Mouse (Mus musculus): ENCODE measurements around the gene Ybx1.

Gene Ybx1

DNA sequence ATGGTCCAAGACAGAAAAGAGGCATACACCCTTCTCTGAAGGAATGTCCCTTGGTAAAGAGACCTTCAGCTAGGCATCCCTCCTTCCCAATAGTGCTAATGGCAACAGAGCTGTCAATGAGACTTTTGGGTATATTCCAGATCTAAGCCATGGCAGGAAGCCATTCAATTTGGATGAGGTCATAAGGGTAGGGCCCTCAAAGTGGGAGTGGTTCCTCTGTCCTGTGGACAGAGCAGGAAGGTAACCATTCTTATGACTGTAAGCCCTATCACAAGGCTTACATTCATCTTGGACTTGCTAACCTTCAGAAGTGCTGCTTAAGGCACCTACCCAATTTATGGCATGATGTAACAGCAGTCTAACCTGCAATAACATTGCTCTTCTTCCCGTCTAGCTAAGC, 19.8 kb downstream of the Ybx1 start:
- no peak for DNase-seq (ENCODE audit: low read depth, low spot score)

DNA sequence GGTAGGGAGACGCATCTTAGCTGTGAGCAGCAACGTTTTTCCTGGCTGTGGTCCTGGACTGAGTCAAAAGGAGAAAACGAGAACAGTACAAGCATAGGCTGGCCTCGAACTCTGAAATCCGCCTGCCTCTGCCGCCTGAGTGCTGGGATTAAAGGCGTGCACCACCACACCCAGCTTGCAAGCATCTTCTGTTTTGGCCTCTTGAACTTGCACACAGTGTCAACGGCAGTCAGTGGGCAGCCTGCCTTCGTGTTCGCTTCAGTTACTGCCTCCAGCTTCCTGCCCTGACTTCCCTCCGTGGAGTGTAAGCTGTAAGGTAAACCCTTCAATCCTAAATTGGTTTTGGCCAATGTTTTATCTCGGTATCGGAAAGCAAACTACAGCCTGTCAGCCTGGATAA, 27.8 kb downstream of the Ybx1 start:
- DNase-seq (ENCODE audit: low read depth, low spot score) = no peak

DNA sequence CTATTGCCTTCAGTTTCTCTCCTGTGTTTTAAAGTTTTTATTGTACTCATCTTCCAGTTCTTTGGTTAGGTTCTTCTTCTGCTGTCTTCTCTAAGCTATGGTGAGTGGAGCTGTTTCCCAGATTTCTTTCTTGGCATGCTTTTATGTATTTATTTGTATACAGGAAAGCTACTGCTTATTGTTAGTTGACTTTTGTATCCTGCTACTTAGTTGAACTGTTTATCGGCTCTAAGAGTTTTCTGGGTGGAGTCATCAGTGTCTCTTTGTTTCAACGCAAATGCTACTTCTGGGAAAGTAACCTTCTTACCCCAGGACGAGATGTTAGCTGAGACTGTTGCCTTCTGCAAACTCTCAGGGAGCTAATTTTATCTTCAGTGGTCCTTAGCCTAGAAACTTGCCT, 30.9 kb downstream of the Ybx1 start:
- no peak for DNase-seq (ENCODE audit: low read depth, low spot score)

DNA sequence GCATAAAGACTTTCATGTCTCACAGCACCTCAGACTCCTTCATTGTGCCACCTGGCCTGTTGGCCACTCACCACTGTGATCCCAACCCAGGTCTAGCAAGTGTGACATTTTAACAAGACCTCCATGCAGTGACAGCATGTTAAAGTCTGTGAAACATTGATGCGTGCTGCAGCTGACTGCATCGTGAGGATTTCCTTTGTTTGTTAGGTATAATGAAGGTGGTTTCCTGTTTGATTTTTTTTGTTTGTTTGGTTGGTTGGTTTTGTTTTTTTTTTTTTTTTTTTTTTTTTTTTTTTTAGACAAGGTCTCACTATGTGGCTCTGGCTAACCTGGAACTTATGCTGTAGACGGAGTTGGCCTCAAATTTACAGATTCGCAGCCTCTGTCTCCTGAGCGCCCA, 31.9 kb downstream of the Ybx1 start:
- no peak for DNase-seq (ENCODE audit: low read depth, low spot score)

DNA sequence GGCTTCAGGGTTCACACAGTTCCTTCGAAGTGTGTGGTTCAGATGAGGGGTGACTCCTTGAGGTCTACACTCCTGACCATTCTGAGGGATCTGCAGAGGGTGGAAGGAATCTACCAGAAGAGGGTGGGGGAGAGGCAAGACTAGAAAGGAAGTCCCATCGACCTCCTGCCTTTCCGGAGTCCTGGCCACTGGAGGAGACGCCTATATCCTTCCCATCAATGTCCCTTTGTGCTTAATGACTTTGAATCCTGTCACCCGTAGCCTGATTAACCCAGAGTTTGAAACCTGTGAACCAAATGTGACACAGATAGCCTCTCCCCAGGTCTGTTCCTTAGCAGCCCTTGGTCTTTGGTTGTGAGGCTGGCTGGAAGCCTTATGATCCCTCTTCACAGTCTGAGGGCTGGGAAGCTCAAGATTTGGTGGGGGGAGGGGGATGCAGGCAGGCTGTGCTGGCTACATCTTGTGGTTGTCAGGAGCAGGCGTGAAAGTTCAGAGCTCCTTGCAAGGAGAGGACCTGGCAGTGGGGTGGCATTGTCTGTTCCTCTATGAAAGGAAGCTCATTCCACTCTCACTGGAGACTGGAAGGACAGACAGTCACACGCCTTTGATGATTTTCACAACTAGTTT, 33.2 kb downstream of the Ybx1 start:
- no peak for DNase-seq (ENCODE audit: low read depth, low spot score)

DNA sequence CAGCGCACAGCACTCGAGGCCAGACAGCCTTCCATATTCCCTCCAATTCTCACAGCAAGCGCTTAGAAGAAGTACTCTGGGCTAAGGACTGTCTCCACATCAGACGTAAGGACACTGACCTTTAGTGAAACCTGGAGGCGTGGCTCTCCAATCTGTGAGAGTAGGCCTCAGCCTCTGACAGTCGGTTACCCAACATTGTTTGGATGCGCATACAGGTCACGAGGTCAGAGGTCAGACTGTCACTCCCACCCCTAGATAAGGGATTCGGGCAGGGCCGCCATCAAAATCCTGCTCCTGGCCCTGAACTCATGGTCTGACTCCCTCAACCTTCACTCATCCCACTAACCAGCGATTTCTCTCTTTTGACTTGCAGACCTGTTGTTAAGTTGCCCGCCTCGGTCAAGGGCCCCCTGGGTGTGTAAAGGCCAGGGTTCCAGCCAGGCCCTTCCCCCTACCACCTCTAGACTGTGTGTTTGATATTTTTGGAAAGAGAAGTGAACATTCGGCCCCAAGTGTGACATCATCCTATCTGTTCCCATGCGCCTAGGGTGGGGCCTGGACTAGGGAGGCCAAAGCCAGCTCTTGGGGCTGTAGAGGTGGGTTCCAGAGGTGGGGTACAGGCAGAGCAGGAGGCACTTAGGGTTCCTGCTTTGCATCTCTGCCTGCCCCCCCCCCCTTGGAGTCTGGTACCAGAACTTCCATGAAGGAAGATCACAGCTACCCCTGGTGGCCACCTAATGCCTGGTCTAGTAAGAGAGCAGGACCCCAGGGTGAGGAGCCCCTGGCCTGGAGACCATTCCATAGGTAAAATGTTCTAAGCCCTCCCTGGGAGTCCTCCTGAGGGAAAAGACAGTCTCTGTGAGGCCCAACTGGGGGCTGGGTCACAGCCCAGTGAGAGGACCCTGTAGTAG, 34.8 kb downstream of the Ybx1 start:
- DNase-seq (ENCODE audit: low read depth, low spot score) = no peak

DNA sequence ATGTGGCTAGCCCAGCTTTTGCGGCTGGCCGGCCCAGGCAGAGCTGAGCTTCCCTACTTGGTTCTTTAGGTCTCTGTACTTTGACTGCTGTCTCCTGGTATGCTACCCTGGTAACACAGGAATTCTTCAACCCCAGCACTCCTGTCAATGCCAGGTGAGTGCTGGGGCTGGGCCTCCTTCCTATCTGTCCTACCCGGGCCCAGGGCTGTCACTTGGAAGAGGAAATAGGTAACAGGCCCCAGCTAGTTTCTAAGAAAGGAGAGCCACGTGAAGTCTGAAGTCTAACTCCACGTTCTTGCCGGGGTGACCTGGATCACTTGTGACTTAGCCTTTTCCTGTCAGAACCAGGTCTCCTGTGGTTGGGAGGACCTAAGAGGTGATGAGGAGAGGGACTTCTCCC, 37.3 kb downstream of the Ybx1 start:
- no peak for DNase-seq (ENCODE audit: low read depth, low spot score)

DNA sequence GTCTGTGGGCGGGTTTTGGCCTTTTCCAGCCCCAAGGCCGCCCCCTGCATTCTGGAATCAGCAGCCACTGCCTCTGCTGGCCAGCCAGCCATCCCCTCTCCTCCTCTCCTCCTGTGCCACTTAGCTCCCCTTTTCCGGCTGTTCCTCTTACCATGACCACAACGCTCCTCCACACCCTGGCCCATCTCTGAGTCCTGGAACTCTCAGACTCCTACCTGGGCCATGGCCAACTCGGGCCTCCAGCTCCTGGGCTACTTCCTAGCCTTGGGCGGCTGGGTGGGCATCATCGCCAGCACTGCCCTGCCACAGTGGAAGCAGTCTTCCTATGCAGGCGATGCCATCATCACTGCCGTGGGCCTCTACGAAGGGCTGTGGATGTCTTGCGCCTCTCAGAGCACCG, 39.1 kb downstream of the Ybx1 start, which contains the start of gene Cldn19:
Cldn19 (plus strand) TSS at position 64 of the 400 bp plus-strand sequence.
- no peak for DNase-seq (ENCODE audit: low read depth, low spot score)

DNA sequence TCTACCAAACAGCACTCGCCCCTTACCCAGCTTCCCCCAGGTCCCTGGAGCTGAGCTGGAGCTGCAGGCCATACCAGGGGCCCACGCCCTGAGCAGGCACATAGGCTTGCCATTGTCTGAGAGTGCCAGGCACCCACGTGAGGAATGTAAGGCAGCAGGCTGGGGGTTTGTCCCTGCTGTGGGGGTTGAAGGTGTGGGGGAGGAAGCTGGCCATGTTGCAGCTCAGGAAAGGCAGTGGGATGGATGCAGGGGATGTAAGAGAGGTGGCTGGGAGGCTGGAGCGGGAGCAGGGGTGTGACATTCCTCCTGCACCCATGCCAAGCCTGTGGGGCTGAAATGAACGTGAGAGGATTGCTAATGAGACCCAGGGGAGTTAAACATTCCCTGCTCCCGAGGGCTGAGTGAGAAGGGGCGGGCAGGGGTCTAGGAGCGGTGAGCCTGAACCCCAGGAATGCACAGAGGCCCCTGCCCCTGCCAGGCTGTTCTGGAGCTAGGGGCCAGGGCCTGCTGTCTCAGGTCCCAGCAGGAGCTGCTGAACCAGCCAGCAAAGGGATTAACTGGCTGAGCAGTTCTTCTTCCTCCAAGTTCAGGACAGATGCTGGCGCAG, 40.3 kb downstream of the Ybx1 start:
- peak; percentile 51 for DNase-seq (ENCODE audit: low read depth, low spot score)

DNA sequence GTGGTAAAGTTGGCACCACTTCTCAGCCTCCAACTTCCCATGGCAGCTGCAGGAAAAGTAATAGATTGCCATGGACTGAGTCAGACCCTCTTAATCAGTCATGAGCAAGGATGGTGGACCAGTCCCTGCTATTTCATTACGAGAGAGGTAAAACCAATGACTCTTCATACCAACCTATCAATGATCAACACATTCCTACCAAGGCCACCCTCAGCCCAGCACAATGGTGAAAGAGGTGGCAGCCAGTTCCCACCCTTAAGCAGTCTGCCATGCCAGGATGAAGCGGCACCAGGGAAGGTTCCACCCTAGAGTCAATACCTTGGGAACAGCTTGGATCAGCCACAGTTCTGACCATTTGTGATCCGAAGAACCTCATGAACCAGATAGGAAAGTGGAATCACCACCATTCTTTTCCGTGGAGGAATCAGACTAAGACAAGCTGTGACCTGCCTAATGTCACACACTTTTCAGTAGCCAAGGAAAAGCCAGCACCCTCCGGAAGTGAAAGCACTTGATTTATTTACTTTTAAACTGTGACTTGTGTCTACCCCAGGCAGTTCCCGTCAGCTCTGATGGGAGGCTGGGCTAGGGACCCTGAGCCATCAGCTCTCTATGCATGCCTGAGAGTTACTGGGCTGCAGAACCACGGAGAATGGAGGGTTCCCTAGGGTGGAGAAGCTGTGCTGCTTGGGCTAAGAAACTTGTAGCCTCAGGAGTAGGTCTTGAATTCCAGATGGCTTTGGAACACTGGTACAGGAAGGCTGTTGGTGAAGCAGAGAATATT, 42.2 kb downstream of the Ybx1 start:
- no peak for DNase-seq (ENCODE audit: low read depth, low spot score)

DNA sequence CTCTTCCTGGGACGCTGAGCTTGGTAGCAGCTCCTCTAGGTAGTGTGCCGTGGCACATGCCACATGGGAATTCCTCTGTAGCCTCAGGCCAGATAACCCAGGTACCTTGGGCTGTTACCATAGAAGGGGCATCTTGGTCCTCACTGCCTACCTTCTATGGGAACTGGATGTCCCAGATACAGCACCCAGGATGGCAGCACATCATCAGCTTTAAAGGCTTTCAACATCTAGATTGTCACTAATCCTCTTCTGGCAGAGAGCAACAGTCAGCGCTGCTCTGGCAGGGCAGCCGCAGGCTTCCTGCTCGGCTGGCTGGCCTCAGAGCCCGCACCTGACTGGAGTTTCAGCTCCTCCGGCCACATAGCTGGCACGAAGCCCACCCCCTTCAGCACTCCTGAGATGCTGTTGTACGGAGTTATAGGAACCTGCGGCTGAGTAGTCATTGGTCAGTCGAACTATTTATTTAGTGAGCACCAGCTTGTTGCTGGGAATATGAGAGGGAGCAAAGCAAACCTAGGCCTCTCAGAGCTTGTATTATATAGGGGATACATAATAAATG, 45.9 kb downstream of the Ybx1 start:
- DNase-seq (ENCODE audit: low read depth, low spot score) = no peak

DNA sequence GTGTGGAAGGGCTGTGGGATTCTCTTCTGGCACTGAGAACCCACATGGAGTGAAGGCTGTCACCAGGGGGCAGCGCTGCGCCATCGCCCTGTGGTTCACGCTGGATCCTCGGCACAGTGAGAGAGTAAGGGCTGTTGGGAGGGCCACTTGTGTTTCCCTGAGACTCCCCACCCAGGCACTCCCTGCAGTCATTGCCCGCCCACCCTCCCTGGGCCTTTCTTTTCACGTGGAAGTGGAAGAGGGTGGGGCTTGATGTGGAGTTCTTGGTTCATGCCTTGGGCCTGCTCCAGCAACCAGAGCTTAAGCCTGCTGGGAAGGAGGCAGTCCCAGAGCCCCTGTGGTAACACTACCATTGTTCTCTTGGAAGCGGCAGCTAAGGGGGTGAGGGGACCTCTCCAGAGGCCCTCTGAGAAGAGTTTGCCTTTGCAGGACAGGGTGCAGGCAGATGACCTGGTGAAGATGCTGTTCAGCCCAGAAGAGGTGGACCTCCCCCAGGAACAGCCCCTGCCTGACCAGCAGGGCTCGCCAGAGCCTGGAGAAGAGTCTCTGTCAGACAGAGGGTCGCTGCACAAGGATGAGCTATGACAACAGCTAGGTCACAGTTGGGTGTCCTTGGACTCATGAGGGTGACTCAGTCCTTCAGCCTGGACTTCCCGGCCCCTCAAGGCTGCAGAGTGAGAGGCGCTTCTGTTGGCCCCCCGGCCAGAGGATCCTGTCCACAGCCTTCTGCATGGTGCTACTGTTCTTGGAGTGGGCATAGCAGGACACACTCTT, 46.8 kb downstream of the Ybx1 start:
- DNase-seq (ENCODE audit: low read depth, low spot score) = peak; percentile 69

DNA sequence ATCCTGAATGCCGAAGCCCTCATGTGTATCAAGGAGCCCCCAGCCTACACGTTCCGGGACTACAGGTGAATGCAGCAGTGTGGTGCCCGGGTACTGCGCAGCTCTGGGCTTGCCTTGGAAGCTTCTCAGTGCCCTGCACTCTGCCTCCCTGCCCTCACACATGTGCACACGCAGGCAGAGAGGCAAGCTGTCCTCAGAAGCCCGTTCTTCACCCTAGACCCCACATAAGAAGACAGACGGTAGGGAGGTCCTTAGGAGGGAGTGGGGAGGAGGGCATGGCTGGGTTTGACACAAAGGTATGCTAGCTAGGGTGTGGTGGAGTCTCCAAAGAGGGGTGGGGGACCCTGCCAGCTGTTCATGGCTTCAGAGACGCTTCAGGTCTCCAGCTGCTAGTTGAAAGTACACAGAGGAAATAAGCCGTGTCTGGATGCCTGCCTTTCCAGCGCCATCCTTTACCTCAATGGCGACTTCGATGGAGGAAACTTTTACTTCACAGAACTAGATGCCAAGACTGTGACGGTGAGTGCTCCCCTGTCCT, 47.6 kb downstream of the Ybx1 start:
- no peak for DNase-seq (ENCODE audit: low read depth, low spot score)

DNA sequence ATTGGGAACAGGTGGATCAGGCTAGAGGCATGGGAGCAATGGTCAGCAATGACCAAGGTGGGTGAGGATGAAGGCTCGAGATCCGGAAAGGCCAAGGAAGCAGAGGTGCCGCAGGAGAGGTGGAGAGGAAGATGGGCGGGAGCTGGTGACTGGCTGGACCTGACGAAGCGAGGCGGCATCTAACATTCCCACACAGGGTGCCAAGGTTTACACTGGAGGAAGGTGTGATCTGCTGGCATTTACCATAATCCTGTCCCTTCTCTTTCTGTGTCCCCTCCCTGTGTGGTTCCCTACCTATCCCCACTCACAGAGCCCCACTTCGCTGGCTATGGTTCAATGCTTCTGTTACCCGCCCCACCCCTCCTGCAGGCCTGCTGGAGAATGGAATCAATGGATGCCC, 48.4 kb downstream of the Ybx1 start:
- peak; percentile 54 for DNase-seq (ENCODE audit: low read depth, low spot score)

DNA sequence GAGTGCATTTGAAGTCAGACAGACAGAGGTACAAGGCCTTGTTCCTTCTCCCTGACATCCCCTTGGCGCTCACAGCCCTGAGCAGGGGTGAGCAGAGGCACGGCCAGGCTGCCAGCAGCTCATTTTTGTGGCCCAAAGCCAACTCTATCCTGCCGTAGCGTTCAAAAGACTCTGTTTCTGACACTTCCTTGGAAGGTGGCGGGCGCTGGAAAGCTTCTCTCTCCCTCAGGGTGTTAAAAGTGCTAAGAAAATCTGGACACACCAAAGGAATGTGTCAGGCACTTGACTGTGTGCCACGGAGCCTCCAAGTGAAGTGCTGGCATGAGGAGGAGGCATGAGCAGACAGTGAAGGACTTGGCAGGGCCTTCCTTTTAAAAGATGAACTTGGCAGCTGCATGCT, 48.8 kb downstream of the Ybx1 start:
- DNase-seq (ENCODE audit: low read depth, low spot score) = peak; percentile 91

DNA sequence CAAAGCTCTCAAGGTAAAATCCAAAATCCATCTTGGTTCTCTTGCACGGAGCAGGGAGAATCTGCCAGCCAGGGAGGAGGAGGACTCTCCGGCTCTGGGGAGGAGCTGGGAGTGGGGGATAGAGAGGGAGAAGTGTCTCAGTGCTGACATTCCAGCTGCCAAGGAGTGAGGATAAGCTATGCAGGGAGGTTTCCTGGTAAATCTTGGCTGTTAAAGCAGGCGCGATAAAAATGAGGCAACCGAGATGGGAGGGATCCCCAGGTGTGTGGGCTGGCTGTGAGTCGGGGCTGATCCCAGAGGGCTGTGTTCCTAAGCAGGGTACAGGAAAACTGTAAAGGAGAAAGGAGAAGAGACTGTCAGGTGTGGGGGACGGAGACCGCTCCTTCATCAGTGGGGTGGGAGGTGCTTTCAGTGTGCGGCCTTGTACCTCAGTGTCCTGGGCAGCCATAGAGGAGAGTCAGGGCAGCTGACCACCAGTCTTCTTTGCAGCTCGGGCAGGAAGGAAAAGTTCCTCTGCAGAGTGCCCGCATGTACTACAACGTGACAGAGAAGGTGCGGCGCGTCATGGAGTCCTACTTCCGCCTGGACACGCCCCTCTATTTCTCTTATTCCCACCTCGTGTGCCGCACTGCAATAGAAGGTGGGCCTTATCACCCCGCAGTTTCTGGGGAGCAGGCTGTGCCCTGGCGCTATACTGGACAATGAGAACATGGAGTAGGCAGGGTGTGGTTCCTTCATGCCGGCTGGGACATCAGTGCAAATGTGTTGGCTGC, 49.8 kb downstream of the Ybx1 start:
- DNase-seq (ENCODE audit: low read depth, low spot score) = peak; percentile 91

DNA sequence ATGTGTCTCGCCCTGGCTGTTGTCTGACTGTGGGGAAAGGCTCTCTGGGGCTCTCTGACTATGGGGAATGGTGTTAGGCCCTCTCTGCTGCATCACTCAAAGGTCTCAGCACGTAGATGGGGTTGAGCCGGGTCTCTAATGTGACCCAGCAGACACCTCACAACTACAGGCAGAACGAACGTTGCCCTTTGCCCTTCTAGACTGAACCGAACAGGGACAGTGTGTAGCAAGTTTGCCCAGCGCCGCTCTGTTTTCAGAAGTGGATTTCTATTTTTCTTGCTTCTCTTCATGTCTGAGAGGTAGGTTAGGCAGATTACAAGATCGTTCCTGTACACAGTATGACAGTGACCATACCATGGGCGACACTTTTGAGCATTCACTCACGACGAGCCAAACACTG, 51.8 kb downstream of the Ybx1 start:
- DNase-seq (ENCODE audit: low read depth, low spot score) = no peak

DNA sequence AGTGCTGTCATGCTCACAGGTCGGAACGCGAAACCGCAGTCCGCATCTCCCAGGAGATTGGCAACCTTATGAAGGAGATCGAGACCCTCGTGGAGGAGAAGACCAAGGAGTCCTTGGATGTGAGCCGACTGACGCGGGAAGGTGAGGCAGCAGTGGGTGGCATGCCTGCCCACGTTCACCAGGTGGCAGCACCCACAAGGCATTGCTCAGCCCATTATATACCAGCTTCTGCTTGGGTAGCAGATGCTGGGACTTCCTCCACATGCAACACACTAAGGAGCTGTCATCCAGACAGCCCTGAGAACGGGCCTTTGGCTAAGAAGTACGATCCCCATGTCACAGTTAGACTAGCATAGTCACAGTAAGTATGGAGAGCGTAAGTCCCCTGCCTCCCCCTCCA, 52.7 kb downstream of the Ybx1 start:
- peak; percentile 80 for DNase-seq (ENCODE audit: low read depth, low spot score)

DNA sequence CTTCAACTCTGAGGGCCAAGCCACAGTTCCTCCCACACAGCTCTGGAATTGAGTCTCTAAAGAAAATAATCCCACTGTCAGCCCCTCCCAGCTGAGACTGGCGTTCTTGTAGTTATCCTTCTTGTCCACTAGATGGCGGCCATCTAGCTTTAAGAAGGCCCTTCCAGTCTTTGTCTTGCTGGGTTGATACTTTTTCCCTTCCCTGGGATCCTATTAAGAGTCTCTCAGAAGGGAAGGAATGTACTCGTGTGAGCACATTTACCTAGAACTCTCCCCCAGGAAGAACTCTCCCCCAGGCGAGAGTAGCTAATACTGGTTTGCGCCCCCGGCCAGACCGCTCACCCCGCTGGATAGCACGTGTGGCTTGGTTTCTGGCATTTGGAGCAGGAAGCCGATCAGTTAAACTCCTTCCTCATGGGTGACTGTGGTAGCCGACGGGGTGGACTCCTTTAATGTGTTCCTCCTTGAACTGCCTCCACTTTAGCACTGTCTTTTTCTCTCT, 55.2 kb downstream of the Ybx1 start:
- DNase-seq (ENCODE audit: low read depth, low spot score) = peak; percentile 84

DNA sequence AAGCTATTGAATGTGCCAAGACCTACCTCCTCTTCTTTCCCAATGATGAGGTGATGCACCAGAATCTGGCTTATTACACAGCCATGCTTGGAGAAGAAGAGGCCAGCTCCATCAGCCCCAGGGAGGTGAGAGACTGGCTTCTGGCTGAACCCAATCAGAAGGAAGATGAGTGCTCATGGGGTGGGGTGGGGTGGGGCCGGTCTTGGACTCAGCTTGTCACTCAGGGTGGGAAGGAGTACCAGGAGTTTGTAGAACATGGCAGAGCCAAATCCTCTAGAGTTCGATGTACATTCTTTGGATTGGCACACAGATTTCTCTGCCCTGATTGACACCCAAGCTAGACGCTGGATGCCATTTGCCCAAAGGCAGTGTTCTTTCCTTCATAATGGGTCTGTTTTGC, 55.7 kb downstream of the Ybx1 start:
- no peak for DNase-seq (ENCODE audit: low read depth, low spot score)
